Mouse (Mus musculus): ENCODE measurements at regions not wholly inside any gene's neighbourhood (a gene's known extent, or its start where the extent isn't known, plus 50 kb on each side); places are given as distances from the start of the nearest gene placed in this dataset.
A peak's percentile ranks its signal among the peaks of the same experiment; 100 is the strongest.

DNA sequence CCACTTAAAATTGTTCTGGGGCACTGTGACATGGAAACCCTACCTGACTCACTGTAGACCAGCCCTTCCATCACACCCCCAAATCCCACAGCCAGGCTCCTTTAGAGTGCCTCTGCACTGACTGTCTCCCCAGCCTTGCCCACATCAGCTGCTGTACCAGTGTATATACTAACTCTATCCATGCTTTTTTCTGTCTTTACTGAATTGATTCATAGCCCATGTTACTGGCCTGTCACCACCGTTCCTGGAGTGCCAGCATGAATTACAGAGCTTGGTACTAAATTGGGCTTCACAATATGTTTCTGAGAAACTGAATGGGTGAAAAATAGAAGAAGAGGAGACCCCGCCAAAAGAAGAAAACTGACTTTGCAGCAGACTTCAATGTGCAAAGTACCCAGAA is 541.9 kb upstream of the Impad1 start:
- 83% methylated on average over 2 of the region's 2 CpGs for WGBS
- Histone ChIP-seq H3K4me1 (ENCODE audit: insufficient read depth, low read depth, low read length) (no peaks in the 10 kb centered on the region), H3K4me2 (replicated peaks; ENCODE audit: low read depth, low read length) (no peak overlapping the region), H3K4me3 (ENCODE audit: low read depth, low read length) (no peak overlapping the region), H3K27me3 (replicated peaks; ENCODE audit: insufficient read depth, low read length) (no peaks in the 10 kb centered on the region), H3K27ac (ENCODE audit: low read length) (no peak overlapping the region), H3K36me3 (ENCODE audit: insufficient read depth, low read length) (no peaks in the 10 kb centered on the region), H3K9me3 (ENCODE audit: low read length) (no peaks in the 10 kb centered on the region), H3K9ac (replicated peaks; ENCODE audit: low read depth) (no peak overlapping the region)
- no peak for TF ChIP-seq EP300 (IDR thresholded peaks at IDR 0.05)
- no peak for TF ChIP-seq CTCF (IDR thresholded peaks at IDR 0.05)
- ATAC-seq (no peak), DNase-seq (ENCODE audit: low spot score) (no peak)

DNA sequence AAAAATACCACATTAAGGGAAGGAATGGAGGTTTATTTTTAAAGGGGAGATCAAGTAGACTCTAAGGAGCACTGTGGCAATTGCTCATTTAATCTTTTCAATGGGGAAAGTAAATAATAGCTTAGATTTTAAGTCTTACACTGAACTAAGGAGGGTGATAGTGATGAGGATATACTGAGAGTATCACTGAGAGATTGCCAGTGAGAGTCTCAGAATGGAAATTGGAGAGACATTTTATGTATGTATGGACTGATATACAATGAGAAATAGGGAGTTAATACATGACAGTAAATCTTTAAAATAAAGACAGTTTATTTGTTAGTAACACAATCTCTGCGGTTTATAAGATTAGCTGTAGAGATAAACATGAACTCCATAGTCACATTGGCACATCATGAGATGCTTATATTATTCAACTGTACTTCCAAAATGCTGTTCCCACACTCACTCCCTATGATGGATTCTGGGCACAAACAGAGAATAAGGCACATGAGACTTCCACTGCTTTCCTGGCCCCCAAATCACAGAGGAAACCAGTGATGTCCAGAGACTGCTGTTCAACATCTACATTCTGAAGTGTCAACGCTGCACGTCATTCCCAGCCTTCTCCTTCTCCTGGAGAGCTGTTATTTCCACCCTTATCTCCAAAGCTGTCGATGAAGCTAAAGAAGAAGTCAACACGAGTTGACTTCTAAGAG is 535.5 kb upstream of the Impad1 start:
- ATAC-seq (no peak; the same call in 1 of the 2 replicates), DNase-seq (ENCODE audit: low spot score) (peak; percentile 11)
- Histone ChIP-seq H3K36me3 (ENCODE audit: insufficient read depth, low read length) (no peaks in the 10 kb centered on the region), H3K4me1 (ENCODE audit: insufficient read depth, low read depth, low read length) (no peaks in the 10 kb centered on the region), H3K4me3 (ENCODE audit: low read depth, low read length) (no peak overlapping the region), H3K27me3 (replicated peaks; ENCODE audit: insufficient read depth, low read length) (no peaks in the 10 kb centered on the region), H3K4me2 (replicated peaks; ENCODE audit: low read depth, low read length) (no peak overlapping the region), H3K9ac (replicated peaks; ENCODE audit: low read depth) (no peak overlapping the region), H3K27ac (ENCODE audit: low read length) (no peak overlapping the region), H3K9me3 (ENCODE audit: low read length) (no peaks in the 10 kb centered on the region)
- TF ChIP-seq CTCF (IDR thresholded peaks at IDR 0.05) (no peak), EP300 (IDR thresholded peaks at IDR 0.05) (no peak)
- 27% methylated on average over 5 of the region's 5 CpGs for WGBS

GRCm38 (mm10) chr4:5327171-5327661 is 534.1 kb upstream of the Impad1 start:
- peak; percentile 36 for DNase-seq (ENCODE audit: low spot score)
- peak; percentile 16; the same call in 1 of the 2 replicates for ATAC-seq
- H3K4me1 ChIP-seq (ENCODE audit: insufficient read depth, low read depth, low read length) = no peaks in the 10 kb centered on the region
- no peaks in the 10 kb centered on the region for H3K27me3 ChIP-seq (replicated peaks; ENCODE audit: insufficient read depth, low read length)
- no peak overlapping the region for H3K9ac ChIP-seq (replicated peaks; ENCODE audit: low read depth)
- no peak overlapping the region for H3K27ac ChIP-seq (ENCODE audit: low read length)
- H3K4me2 ChIP-seq (replicated peaks; ENCODE audit: low read depth, low read length) = no peak overlapping the region
- H3K4me3 ChIP-seq (ENCODE audit: low read depth, low read length) = no peak overlapping the region
- WGBS = 35% methylated on average over 2 of the region's 2 CpGs
- H3K9me3 ChIP-seq (ENCODE audit: low read length) = no peaks in the 10 kb centered on the region
- no peaks in the 10 kb centered on the region for H3K36me3 ChIP-seq (ENCODE audit: insufficient read depth, low read length)
- no peak for TF ChIP-seq EP300 (IDR thresholded peaks at IDR 0.05)
- no peak for TF ChIP-seq CTCF (IDR thresholded peaks at IDR 0.05)

DNA sequence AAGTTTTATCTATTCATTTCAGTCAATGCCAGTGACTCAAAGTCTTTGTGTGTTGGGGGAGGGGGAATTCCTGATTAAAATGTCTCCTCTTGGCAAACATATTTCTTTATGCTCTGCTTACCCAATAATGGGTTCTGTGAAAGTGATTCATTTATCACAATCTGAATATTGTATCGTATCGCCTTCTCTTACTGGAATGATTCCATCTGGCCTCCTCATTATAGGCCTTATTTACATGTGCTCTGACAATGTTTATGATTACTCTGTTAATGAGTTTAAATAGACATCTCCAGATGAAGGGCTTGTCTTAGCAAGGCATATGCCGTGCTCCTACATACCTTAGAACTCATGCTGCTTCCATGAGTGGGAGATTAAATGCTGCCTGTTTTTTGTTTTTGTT is 508.3 kb upstream of the Impad1 start:
- Histone ChIP-seq H3K4me2 (replicated peaks; ENCODE audit: low read depth, low read length) (no peak overlapping the region), H3K36me3 (ENCODE audit: insufficient read depth, low read length) (no peaks in the 10 kb centered on the region), H3K4me1 (ENCODE audit: insufficient read depth, low read depth, low read length) (no peaks in the 10 kb centered on the region), H3K9me3 (ENCODE audit: low read length) (no peaks in the 10 kb centered on the region), H3K9ac (replicated peaks; ENCODE audit: low read depth) (no peak overlapping the region), H3K27ac (ENCODE audit: low read length) (no peak overlapping the region), H3K4me3 (ENCODE audit: low read depth, low read length) (no peak overlapping the region), H3K27me3 (replicated peaks; ENCODE audit: insufficient read depth, low read length) (no peaks in the 10 kb centered on the region)
- TF ChIP-seq EP300 (IDR thresholded peaks at IDR 0.05) (no peak), CTCF (IDR thresholded peaks at IDR 0.05) (no peak)
- ATAC-seq = no peak
- WGBS = 65% methylated on average over 3 of the region's 3 CpGs
- no peak for DNase-seq (ENCODE audit: low spot score)

- H3K4me1 ChIP-seq (ENCODE audit: insufficient read depth, low read depth, low read length) = no peaks in the 10 kb centered on the region
- 57% methylated on average over 1 of the region's 1 CpGs for WGBS
- H3K27ac ChIP-seq (ENCODE audit: low read length) = no peak overlapping the region
- no peak overlapping the region for H3K9ac ChIP-seq (replicated peaks; ENCODE audit: low read depth)
- H3K4me3 ChIP-seq (ENCODE audit: low read depth, low read length) = no peak overlapping the region
- H3K27me3 ChIP-seq (replicated peaks; ENCODE audit: insufficient read depth, low read length) = no peaks in the 10 kb centered on the region
- DNase-seq (ENCODE audit: low spot score) = no peak
- no peaks in the 10 kb centered on the region for H3K9me3 ChIP-seq (ENCODE audit: low read length)
- H3K36me3 ChIP-seq (ENCODE audit: insufficient read depth, low read length) = no peaks in the 10 kb centered on the region
- no peak overlapping the region for H3K4me2 ChIP-seq (replicated peaks; ENCODE audit: low read depth, low read length)
- TF ChIP-seq CTCF (IDR thresholded peaks at IDR 0.05) (no peak), EP300 (IDR thresholded peaks at IDR 0.05) (no peak)
- ATAC-seq = no peak
Observed at GRCm38 (mm10) chr4:5301017-5301416, 507.9 kb upstream of the Impad1 start.

DNA sequence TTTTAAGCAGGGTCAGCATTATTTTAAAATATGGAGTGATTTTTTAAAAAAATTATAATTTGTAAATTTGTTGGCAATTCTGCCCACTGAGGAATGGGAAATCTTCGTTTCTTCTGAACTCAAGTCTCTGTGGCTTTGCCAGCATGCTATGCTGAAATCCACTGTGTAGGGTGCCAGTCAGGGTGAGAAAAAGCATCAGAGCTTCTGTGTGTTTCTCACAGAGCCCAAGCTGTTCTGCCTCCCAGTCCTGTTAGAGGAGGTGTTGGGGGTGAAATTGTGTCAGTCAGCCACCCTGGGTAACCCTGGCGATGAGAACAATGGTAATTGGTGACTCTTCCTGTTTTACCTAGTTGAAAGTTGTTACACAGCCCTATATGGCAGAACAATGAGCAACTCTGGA is 506.1 kb upstream of the Impad1 start:
- ATAC-seq (no peak), DNase-seq (ENCODE audit: low spot score) (no peak)
- no peak overlapping the region for H3K4me3 ChIP-seq (ENCODE audit: low read depth, low read length)
- no peaks in the 10 kb centered on the region for H3K27me3 ChIP-seq (replicated peaks; ENCODE audit: insufficient read depth, low read length)
- H3K9me3 ChIP-seq (ENCODE audit: low read length) = no peaks in the 10 kb centered on the region
- H3K4me2 ChIP-seq (replicated peaks; ENCODE audit: low read depth, low read length) = no peak overlapping the region
- no peaks in the 10 kb centered on the region for H3K36me3 ChIP-seq (ENCODE audit: insufficient read depth, low read length)
- H3K27ac ChIP-seq (ENCODE audit: low read length) = no peak overlapping the region
- H3K9ac ChIP-seq (replicated peaks; ENCODE audit: low read depth) = no peak overlapping the region
- 68% methylated on average over 2 of the region's 2 CpGs for WGBS
- no peak for TF ChIP-seq EP300 (IDR thresholded peaks at IDR 0.05)
- no peak for TF ChIP-seq CTCF (IDR thresholded peaks at IDR 0.05)
- no peaks in the 10 kb centered on the region for H3K4me1 ChIP-seq (ENCODE audit: insufficient read depth, low read depth, low read length)

Data from lung, postnatal 0 days (tissue).